Mouse (Mus musculus) common myeloid progenitor, adult 5-6 weeks (primary cell): Measurements from ENCODE around the gene St3gal6. TPM values are rescaled to one million over a fixed set of nuclear protein-coding genes. Genes with fewer than 3 reads are reported as not detected.

Source experiments
- ATAC-seq: replicated peaks from 2 replicates; pipeline ENCODE4 v1.8.0; 2016; ENCODE audit warnings: low read depth, mild to moderate bottlenecking, moderate TSS enrichment, inconsistent platforms; ENCODE audit not compliant: poor library complexity, severe bottlenecking
- total RNA-seq: library from RNA; stranded (forward); fragments of 200-1000, 187-1606 nt; gene quantifications from 2 replicates; pipeline ENCODE4 v1.2.3, GENCODE M21; 2017

St3gal6 gene
- total RNA-seq, 1 experiment from 2014 or later: 18.1 TPM

DNA sequence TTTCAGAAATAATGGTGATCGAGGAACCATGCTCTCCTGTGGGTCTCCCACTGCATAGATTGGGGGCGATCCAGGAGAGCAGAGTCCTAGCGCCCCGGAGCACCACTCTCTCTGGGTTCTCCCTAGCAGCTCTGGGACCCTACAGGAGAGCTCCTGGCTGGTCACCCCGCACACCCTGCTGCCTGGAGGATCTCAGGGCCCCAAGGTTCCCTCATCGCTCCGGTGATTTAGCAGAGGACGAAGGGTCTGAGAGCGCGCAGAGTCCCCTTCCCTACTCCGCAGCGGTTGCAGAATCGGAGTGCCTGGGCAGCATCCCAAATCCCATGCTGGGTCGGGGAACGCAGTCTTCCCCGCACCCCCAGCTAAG lies 1.4 kb downstream of the St3gal6 start:
- ATAC-seq: peak; percentile 27; the same call in 1 of the 2 replicates

GRCm38 (mm10) chr16:58521900-58522299 lies 2.1 kb downstream of the St3gal6 start:
- no peak for ATAC-seq

DNA sequence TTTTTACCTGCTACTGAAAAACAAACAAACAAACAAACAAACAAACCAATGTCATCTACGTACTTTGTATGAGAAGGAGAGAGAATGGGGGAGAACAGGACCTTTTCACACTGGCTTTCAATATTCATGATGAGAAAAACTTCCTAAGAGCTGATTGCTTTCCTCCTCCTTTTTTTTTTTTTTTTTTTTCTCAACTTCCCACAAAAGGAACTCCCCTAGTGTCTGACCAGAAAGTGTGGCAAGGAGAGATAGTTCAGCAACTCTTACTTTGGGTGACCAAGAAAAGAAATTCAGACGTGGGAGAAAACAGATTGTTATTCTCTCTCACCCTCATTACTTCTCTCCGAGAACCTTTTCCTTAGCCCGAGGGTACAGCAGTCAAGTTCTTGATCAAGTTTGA lies 2.9 kb downstream of the St3gal6 start:
- no peak for ATAC-seq

GRCm38 (mm10) chr16:58520457-58520856 lies 3.6 kb downstream of the St3gal6 start:
- no peak for ATAC-seq

- ATAC-seq: no peak
These were observed 4.4 kb downstream of the St3gal6 start for GRCm38 (mm10) chr16:58519650-58520073.

GRCm38 (mm10) chr16:58516960-58517798 lies 6.9 kb downstream of the St3gal6 start:
- ATAC-seq: no peak

GRCm38 (mm10) chr16:58516161-58516560 lies 7.9 kb downstream of the St3gal6 start:
- no peak for ATAC-seq

DNA sequence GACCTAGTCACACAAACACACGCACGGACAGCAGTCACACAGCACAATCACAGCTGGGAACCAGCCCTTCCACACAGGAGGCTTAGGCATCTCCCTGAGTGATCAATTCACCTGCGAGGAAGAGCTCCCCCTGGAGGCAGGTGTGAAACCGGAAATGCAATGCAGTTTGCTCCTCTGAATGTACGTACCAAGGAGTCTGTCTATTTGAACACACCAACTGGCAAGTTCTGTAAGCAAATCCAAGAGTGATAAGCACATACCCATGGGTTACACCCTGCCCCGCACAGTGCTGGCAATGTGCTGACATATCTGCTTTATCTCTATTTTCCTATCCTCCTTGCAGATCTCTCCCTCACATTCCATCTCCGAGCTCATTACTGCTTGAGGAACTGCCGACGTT lies 9.5 kb downstream of the St3gal6 start:
- peak; percentile 79 for ATAC-seq

- ATAC-seq: no peak
These were observed 10.3 kb downstream of the St3gal6 start for GRCm38 (mm10) chr16:58513755-58514154.

- no peak for ATAC-seq
These were observed 11.2 kb downstream of the St3gal6 start for GRCm38 (mm10) chr16:58512887-58513286.

GRCm38 (mm10) chr16:58512181-58512761 lies 11.8 kb downstream of the St3gal6 start:
- ATAC-seq: no peak

DNA sequence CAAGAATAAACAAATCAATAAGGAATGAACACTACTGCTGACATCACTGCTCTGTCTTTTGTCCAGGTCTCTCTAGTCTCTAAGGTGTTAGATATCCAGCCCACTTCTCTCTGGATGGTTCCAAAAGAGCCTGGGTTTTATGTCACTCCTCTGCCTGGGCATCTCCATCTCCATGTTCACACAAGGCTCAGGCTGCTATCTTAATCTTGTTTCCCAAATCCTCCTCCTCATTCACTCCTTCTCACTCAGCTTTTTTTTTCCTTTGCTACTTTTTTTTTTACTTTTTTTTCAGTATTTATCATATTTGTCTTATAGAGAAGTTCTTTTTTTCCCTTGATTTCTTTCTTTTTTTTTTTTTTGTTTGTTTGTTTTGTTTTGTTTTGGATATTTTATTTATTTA lies 19.1 kb downstream of the St3gal6 start:
- no peak for ATAC-seq

- ATAC-seq: no peak
These were observed 21.5 kb downstream of the St3gal6 start for GRCm38 (mm10) chr16:58502566-58502965.

- ATAC-seq: peak; percentile 62
These were observed 22.2 kb downstream of the St3gal6 start for GRCm38 (mm10) chr16:58501760-58502301.

GRCm38 (mm10) chr16:58499650-58500049 lies 24.4 kb downstream of the St3gal6 start:
- no peak for ATAC-seq

GRCm38 (mm10) chr16:58499172-58499584 lies 24.9 kb downstream of the St3gal6 start:
- no peak for ATAC-seq

DNA sequence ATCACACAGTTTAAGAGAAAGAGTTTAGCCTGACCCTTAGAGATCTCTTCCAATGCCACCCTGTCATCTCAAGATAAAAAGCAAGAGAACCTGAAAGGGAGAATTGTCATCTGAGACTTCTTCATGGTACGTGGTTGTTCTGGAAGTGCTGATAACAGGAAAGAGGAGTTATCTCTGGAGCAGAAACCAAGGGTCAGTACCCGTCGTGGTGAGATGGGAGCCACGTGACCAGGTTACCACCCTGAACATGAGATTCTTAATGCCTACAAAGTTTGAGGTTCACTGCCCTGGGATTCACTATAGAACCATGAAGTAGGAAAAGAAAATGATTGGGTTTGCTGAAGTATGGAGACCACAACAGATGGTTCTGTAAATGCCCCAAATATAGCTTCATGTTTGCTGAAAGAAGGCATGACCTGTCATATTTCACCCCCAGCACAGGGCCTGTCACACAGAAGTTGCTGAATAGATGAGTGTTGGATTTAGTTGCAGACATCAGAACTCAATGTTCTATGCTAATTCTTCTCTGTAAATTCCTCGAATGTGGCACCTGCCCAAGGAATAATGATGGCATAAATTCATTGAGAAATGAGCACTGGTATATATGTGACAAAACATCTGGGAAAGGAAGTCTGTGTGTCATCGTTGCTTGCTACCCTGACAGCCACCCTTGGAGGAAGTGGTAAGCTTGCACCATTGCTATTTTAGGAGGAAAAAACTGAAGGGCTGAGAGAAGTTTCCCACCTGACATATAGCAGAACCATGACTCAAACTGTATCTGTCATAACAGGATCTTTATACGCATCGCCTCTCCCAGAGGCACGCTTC lies 25.9 kb downstream of the St3gal6 start:
- peak; percentile 65 for ATAC-seq

GRCm38 (mm10) chr16:58496791-58497190 lies 27.3 kb downstream of the St3gal6 start:
- no peak for ATAC-seq

DNA sequence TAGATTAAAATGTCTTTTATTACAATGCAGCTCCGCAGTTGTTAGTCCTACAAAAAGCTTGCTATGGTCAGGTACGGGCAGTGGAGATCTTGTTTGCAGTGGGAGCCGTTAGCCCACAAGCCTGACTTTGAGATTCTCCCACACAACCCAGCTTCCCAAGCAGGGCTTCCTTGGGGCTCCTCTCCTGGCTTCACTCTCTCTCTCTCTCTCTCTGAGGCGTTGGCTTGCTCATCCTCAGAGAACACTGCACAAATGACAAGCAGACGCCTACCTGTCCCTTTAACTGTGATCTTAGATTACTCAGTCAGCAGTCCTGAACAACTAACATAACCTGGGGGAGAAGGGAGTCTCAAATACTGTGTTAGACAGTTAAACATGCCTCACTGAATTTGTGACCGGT lies 36.2 kb downstream of the St3gal6 start:
- no peak for ATAC-seq

GRCm38 (mm10) chr16:58482296-58482695 lies 41.7 kb downstream of the St3gal6 start:
- no peak for ATAC-seq

- no peak for ATAC-seq
These were observed 42.2 kb downstream of the St3gal6 start for GRCm38 (mm10) chr16:58481906-58482270.
